Mouse (Mus musculus) E14TG2a.4 (cell line): ENCODE measurements at regions not wholly inside any gene's neighbourhood (a gene's known extent, or its start where the extent isn't known, plus 50 kb on each side); places are given as distances from the start of the nearest gene placed in this dataset.

Source experiments
- H3K27me3 ChIP-seq: 2 replicates; pipeline ENCODE4 v1.6.1; 2014; ENCODE audit warnings: low read length, control low read depth; ENCODE audit not compliant: insufficient read depth
- H3K36me3 ChIP-seq: 2 replicates; pipeline ENCODE4 v1.6.1; 2014; ENCODE audit warnings: low read length, control low read depth; ENCODE audit not compliant: insufficient read depth
- H3K4me1 ChIP-seq: replicated peaks from 2 replicates; pipeline ENCODE4 v1.6.1; 2014; ENCODE audit warnings: low read depth, low read length, control low read depth
- H3K4me3 ChIP-seq: replicated peaks from 2 replicates; pipeline ENCODE4 v1.5.1; 2014; ENCODE audit warnings: mild to moderate bottlenecking, low read length
- H3K9me3 ChIP-seq: 2 replicates; pipeline ENCODE4 v1.6.1; 2014; ENCODE audit warnings: low read length, control low read depth
- CTCF ChIP-seq: conservative IDR thresholded peaks from 2 replicates; pipeline ENCODE4 v1.5.1; 2014; ENCODE audit warnings: low read length
- NANOG ChIP-seq: IDR thresholded peaks from 2 replicates; pipeline ENCODE4 v1.6.1; 2014; ENCODE audit warnings: borderline replicate concordance, low read length, mixed read lengths
- POU5F1 ChIP-seq: IDR thresholded peaks from 2 replicates; pipeline ENCODE4 v1.6.1; 2014; ENCODE audit warnings: low read length, borderline replicate concordance

DNA sequence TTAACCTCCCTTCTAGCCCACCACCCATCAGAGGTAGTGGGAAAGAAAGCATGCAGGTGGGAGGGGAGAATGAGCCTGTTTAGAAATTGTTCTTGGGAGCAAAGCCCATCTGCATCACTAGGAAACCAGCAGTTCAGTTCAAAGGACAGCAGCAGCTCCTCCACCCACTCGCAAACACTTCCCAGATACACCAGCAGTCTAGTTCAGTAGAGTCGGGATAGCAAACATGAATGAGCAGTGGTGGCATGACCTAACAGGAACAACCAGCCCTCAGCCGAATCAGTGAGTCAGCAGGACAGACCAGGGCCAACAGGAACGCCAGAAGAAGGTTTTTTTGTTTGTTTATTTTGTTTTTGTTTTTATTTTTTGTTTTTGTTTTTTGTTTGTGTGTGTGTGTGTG lies 74.5 kb upstream of the Zfp648 start:
- Histone ChIP-seq H3K9me3 (no peaks in the 10 kb centered on the region), H3K27me3 (no peaks in the 10 kb centered on the region), H3K4me3 (no peak overlapping the region), H3K4me1 (0 out of 2 replicates have a peak, but pooled peaks cover 3% of the 10 kb centered on the region), H3K36me3 (no peaks in the 10 kb centered on the region)
- TF ChIP-seq NANOG (no peak), CTCF (no peak), POU5F1 (no peak)

DNA sequence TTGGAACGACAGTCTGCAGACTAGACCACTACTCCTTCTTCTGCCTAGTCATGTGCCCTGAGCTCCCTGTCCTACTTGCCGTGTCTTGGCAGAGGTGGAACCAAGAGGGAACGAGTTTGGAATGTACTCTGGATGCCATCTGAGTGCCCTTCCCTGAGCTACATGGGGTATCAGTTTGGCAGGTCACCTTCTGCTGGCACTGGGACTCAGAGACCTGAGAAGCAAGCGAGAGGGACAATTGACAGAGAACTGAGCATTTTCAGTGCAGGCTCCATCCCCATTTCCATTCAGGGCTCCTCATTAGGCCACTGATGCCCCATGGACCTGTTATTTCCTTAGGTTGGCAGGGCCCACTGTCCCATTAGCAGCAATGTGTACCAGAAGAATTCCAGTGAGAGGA lies 61.5 kb upstream of the Zfp648 start:
- Histone ChIP-seq H3K27me3 (no peaks in the 10 kb centered on the region; the same call in none of the 2 replicates), H3K9me3 (peaks cover 22% of the 10 kb centered on the region), H3K36me3 (no peaks in the 10 kb centered on the region), H3K4me3 (no peak overlapping the region), H3K4me1 (no peaks in the 10 kb centered on the region)
- no peak for TF ChIP-seq POU5F1
- TF ChIP-seq NANOG, result no peak
- TF ChIP-seq CTCF, result no peak

DNA sequence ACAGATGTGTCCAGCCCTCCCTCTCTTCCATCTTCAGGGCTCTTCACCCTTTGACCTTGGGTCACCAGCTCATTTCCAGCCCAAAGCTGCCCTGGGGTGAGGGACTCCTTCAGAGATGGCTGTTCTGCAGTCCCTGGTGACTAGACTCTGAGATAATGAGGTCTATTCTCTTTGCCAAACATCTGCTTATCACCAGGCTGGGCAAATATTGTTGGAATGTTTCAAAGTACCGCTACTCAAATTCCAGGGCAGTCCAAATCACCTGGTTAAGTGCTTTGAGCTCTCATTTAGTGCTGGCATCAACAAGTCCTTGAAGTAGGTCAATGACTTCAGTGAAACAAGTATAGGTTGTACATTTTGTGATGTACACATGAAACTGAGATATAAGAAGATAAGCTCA lies 57.3 kb upstream of the Zfp648 start:
- peaks cover 2% of the 10 kb centered on the region for H3K4me1 ChIP-seq
- TF ChIP-seq NANOG, result no peak
- TF ChIP-seq CTCF, result no peak
- no peak for TF ChIP-seq POU5F1
- H3K27me3 ChIP-seq, result no peaks in the 10 kb centered on the region; the same call in none of the 2 replicates
- no peaks in the 10 kb centered on the region for H3K36me3 ChIP-seq
- no peak overlapping the region for H3K4me3 ChIP-seq
- peaks cover 10% of the 10 kb centered on the region for H3K9me3 ChIP-seq

DNA sequence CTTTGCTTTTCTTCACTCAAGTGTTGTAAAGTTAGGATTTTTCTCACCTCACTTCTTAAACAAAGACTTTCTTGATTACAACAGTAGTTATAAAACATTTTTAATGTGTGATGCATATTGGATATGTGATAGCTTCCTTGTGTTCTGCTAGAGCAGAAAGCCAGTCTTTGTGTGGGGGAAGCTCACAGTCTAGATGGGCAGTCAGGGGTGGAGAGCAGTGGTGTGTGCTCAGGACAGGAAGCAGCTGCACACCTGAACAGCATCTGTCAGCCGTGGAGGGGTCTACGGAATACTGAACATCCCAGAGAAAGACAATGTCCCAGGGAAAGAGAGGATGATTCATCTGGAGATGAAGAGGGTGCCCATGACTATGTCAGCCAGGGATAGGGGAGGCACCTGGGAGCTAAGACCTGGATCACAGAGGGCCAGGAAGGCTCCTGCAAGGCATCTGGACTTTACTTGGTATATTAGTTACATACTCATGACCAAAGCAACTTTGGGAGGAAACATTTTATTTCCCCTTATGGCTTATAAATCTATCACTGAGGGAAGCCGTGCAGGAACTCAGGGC lies 53.9 kb upstream of the Zfp648 start:
- Histone ChIP-seq H3K4me3 (no peak overlapping the region), H3K27me3 (no peaks in the 10 kb centered on the region; the same call in 1 of the 2 replicates), H3K9me3 (no peaks in the 10 kb centered on the region), H3K4me1 (peaks cover 20% of the 10 kb centered on the region), H3K36me3 (no peaks in the 10 kb centered on the region)
- TF ChIP-seq NANOG, result no peak
- TF ChIP-seq CTCF, result no peak
- TF ChIP-seq POU5F1, result no peak

DNA sequence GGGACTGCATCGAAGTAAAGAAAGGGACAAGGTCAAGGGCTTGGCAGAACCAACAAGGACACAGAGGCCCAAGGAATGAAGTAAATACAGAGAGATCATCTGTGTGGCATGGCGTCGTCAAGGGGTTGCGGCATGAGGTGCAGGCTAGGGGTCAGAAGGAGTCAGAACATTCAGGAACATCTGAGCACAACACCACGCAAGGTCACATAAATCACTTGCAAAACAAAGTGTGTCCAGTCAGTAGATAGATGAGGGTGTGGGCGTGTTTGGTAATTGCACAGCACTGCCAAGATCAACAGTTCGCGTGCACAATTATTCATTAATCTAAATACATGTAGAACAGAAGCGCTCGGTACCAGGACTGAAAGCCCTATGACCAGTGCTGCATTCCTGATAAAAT lies 52.0 kb upstream of the Zfp648 start:
- H3K36me3 ChIP-seq, result no peaks in the 10 kb centered on the region
- no peaks in the 10 kb centered on the region; the same call in 1 of the 2 replicates for H3K27me3 ChIP-seq
- no peaks in the 10 kb centered on the region for H3K9me3 ChIP-seq
- no peak overlapping the region for H3K4me3 ChIP-seq
- peaks cover 20% of the 10 kb centered on the region for H3K4me1 ChIP-seq
- TF ChIP-seq POU5F1 (no peak), CTCF (no peak), NANOG (no peak)

DNA sequence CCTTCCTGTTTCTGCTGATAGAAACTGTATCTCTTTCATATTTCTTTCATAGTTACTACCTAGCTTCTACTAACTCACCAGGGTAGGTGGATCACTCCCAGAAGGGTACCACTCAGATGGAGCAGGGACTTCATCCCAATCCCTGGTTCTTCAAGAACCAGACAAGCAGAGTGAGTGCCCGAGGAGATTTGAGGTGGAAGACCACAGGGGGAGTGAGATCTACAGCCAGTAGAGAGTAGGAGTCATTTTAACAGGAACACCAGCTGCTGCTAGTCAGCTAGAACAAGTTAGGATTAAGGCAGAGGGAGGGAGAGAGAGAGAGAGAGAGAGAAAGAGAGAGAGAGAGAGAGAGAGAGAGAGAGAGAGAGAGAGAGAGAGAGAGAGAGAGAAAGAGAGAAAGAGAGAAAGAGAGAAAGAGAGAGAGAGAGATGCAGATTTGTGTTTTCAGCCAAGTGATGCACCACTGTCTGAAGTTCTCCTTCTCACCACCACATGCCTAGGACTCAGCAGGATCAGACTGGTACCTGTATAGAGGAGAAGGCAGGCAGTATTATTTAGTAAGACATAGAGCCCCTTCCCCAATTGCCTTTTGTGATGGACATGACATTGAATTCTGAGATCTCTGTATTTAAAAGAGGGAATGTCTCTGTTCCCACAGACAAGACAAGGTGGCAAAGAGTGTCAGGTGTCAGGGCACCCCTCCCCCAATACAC lies 51.4 kb upstream of the Zfp648 start:
- peaks cover 20% of the 10 kb centered on the region for H3K4me1 ChIP-seq
- no peak for TF ChIP-seq NANOG
- no peak for TF ChIP-seq CTCF
- TF ChIP-seq POU5F1, result no peak
- H3K9me3 ChIP-seq, result no peaks in the 10 kb centered on the region
- H3K27me3 ChIP-seq, result no peaks in the 10 kb centered on the region; the same call in 1 of the 2 replicates
- no peaks in the 10 kb centered on the region for H3K36me3 ChIP-seq
- H3K4me3 ChIP-seq, result no peak overlapping the region

DNA sequence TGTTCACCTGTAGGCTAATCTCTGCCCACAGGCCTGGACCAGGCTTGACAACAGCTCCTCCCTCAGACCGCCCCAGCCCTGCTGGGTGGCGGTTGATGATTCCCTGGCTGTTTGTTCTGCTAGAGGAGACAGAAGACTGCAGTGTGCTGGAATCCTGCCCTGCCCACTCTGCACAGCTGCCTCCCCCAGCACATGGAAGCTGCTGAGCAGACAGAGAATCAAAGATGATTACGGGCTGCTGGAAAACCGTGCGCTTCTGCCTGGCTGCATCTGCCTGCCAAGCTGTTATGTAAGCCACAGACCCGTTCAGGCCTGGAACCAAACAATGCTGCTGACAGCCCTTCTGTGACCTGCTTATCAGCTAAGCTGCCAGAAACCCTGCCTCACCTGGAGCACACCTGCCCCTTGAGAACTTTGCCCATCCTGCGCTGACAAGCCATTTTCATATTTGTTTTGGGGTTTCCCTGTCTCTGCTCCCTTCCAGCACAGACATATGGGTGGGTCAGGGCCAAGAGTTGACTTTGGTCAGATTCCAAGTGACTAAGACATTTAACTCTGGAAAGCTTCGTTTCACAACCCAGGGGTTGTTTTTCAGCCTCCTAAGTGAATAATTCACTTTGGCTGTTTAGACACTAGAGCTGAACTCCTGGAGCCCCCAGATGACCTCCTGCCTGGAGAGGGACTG lies 50.7 kb upstream of the Zfp648 start:
- Histone ChIP-seq H3K4me3 (no peak overlapping the region), H3K9me3 (no peaks in the 10 kb centered on the region), H3K27me3 (no peaks in the 10 kb centered on the region; the same call in 1 of the 2 replicates), H3K36me3 (no peaks in the 10 kb centered on the region), H3K4me1 (peaks cover 20% of the 10 kb centered on the region)
- no peak for TF ChIP-seq CTCF
- no peak for TF ChIP-seq POU5F1
- TF ChIP-seq NANOG, result no peak
